Mouse (Mus musculus) ES-Bruce4 (cell line): ENCODE results near the gene Slc22a6. TPM values are rescaled to one million over a fixed set of nuclear protein-coding genes. Genes with fewer than 3 reads are reported as not detected.

ENCODE experiments used
- H3K27ac ChIP-seq: 2 replicates; pipeline ENCODE4 v1.5.1; 2012; ENCODE audit warnings: low read length, inconsistent platforms; ENCODE audit not compliant: insufficient read depth
- H3K27me3 ChIP-seq: 2 replicates; pipeline ENCODE4 v1.6.1; 2012; ENCODE audit warnings: mild to moderate bottlenecking, low read length, inconsistent platforms; ENCODE audit not compliant: control insufficient read depth, poor library complexity, insufficient read depth, severe bottlenecking
- H3K36me3 ChIP-seq: 2 replicates; pipeline ENCODE4 v1.6.1; 2012; ENCODE audit warnings: inconsistent platforms, mild to moderate bottlenecking, low read length, moderate library complexity; ENCODE audit not compliant: control insufficient read depth, poor library complexity, insufficient read depth, severe bottlenecking
- H3K4me1 ChIP-seq: one replicate; pipeline ENCODE4 v1.8.1; 2011; ENCODE audit warnings: low read length; ENCODE audit not compliant: control insufficient read depth, insufficient read depth
- H3K4me3 ChIP-seq: 2 replicates; pipeline ENCODE4 v1.5.1; 2011; ENCODE audit warnings: low read depth, mild to moderate bottlenecking, low read length
- H3K9ac ChIP-seq: 2 replicates; pipeline ENCODE4 v1.6.1; 2012; ENCODE audit warnings: low read depth, mild to moderate bottlenecking, inconsistent platforms; ENCODE audit not compliant: poor library complexity, severe bottlenecking
- H3K9me3 ChIP-seq: replicated peaks from 2 replicates; pipeline ENCODE4 v1.6.1; 2012; ENCODE audit warnings: mild to moderate bottlenecking, low read length, inconsistent platforms; ENCODE audit not compliant: control insufficient read depth, poor library complexity, insufficient read depth, severe bottlenecking
- CTCF ChIP-seq: IDR thresholded peaks from one replicate; pipeline ENCODE4 v1.8.1; 2011; ENCODE audit warnings: low read depth, low read length
- EP300 ChIP-seq: IDR thresholded peaks from 2 replicates; pipeline ENCODE4 v1.6.1; 2011; ENCODE audit warnings: low read depth, low read length; ENCODE audit not compliant: insufficient read depth
- POLR2A ChIP-seq: IDR thresholded peaks from one replicate; pipeline ENCODE4 v1.8.1; 2011; ENCODE audit warnings: low read length; ENCODE audit not compliant: insufficient read depth
- polyA plus RNA-seq: library from polyadenylated mRNA; stranded (reverse); fragments of >200 nt; gene quantifications from 2 replicates; pipeline ENCODE4 v1.2.4, GENCODE M21; 2011; ENCODE audit warnings: low read depth; ENCODE audit not compliant: missing spikeins, insufficient read depth, insufficient read length

Gene Slc22a6
- polyA plus RNA-seq, 1 experiment, result not detected

DNA sequence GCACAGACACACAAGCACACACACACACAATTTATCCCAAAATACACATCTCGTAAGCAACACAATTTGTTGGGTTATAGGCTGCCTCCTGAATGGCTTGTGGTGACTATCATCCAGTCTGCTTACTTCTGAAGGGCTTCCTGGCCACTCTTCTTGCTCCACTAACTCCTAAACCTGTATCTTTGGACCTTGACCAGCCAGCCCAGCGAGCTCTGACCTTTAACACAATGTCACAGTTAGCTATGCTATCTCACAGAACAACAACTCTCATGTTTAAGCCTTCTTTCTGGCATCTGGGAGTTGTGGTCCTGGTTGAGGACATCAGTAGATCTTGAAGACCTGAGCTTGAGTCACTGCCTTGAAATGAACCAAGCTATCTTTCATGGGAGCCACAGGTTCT is 18.6 kb upstream of the Slc22a6 start:
- Histone ChIP-seq H3K36me3 (no peaks in the 10 kb centered on the region), H3K4me1 (no peaks in the 10 kb centered on the region), H3K9me3 (no peaks in the 10 kb centered on the region), H3K4me3 (no peak overlapping the region), H3K9ac (no peak overlapping the region), H3K27ac (no peak overlapping the region), H3K27me3 (no peaks in the 10 kb centered on the region)
- TF ChIP-seq EP300, result no peak
- TF ChIP-seq CTCF, result no peak
- no peak for TF ChIP-seq POLR2A

DNA sequence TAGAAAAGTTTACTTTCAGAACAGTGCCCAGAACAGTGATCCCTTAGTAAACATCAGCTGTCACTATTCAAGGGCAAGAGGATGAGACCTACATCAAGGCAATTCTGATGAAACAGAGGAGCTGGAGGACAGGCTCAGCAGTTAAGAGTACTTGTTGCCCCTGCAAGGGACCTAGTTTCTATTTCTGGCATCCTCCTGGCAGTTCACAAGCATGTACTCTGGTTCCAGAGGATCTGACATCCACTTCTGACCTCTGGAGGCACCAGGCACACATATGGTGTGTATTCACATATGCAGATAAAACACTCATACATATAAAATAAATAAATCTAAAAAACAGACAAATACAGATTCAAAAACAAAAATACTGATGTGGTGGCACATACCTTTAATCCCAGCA is 15.9 kb upstream of the Slc22a6 start:
- Histone ChIP-seq H3K9ac (no peak overlapping the region), H3K27ac (no peak overlapping the region), H3K36me3 (no peaks in the 10 kb centered on the region), H3K27me3 (no peaks in the 10 kb centered on the region), H3K9me3 (no peaks in the 10 kb centered on the region), H3K4me1 (no peaks in the 10 kb centered on the region), H3K4me3 (no peak overlapping the region)
- no peak for TF ChIP-seq POLR2A
- no peak for TF ChIP-seq EP300
- no peak for TF ChIP-seq CTCF

DNA sequence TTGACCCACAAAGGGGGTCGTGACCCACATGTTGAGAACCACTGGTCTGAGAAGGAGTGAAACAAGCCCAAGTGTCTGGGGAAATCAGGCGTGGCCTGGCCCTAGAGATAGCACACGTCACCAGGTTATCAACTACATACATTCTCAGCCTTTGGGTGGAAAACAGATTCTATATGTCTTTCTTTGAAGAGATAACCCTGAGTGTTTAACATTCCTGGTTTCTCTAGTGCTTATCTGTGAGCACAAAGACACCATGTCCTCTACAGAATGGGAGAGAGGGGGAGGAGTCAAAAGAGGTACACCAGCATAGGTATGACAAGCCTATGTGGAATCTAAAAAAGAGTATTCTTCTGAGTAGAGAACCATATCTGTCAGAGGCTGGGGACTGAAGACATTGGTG is 14.9 kb upstream of the Slc22a6 start:
- no peak overlapping the region for H3K27ac ChIP-seq
- no peaks in the 10 kb centered on the region for H3K27me3 ChIP-seq
- no peak overlapping the region for H3K9ac ChIP-seq
- no peak for TF ChIP-seq POLR2A
- no peak for TF ChIP-seq EP300
- TF ChIP-seq CTCF, result no peak
- H3K4me3 ChIP-seq, result no peak overlapping the region
- H3K9me3 ChIP-seq, result no peaks in the 10 kb centered on the region
- H3K36me3 ChIP-seq, result no peaks in the 10 kb centered on the region
- H3K4me1 ChIP-seq, result no peaks in the 10 kb centered on the region

DNA sequence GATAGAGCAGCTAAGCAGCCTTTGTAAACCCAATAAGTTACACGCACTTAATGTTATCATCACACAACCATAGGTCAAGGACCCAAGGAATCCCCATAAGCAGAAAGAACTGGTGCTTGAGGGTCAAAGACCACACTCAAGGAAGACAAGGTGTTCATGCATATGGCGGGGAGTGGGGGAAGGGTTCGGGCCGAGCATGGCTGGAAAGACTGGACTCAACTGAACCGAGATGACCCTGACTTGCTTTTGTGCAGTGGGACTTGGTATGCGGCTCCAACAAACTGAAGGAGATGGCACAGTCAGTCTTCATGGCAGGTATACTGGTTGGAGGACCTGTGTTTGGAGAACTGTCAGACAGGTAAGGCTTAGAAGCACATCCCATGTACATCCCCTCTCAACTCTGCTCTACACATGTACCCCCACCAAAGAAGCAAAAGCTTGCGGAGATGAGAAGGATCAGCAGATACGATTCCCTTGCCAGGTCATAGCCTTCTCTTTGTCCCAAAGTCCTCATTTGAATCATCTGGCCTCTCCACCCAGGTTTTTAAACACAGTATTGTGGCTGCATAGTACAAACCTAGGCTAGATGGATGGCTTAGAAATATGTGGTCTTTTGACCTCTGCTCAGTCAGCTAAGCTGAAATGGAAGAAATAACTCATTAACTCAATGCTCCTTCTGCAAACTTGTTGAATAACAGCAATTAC is 13.2 kb upstream of the Slc22a6 start:
- Histone ChIP-seq H3K4me3 (no peak overlapping the region), H3K9ac (no peak overlapping the region), H3K9me3 (no peaks in the 10 kb centered on the region), H3K27ac (no peak overlapping the region), H3K4me1 (no peaks in the 10 kb centered on the region), H3K36me3 (no peaks in the 10 kb centered on the region), H3K27me3 (no peaks in the 10 kb centered on the region)
- TF ChIP-seq POLR2A (no peak), CTCF (no peak), EP300 (no peak)

DNA sequence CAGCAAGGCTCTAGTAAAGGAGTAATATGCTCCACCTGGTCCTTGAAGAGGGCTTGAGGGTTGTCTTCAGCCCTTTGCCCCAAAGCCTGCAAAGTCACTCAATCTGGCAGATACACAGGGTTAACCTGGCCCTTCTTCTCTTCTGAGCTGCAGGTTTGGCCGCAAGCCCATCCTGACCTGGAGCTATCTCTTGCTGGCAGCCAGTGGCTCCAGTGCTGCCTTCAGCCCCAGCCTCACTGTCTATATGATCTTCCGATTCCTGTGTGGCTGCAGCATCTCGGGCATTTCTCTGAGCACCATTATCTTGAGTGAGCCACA is 12.6 kb upstream of the Slc22a6 start:
- Histone ChIP-seq H3K27me3 (no peaks in the 10 kb centered on the region), H3K4me1 (no peaks in the 10 kb centered on the region), H3K9me3 (no peaks in the 10 kb centered on the region), H3K9ac (no peak overlapping the region), H3K36me3 (no peaks in the 10 kb centered on the region), H3K4me3 (no peak overlapping the region), H3K27ac (no peak overlapping the region)
- TF ChIP-seq POLR2A, result no peak
- TF ChIP-seq CTCF, result no peak
- TF ChIP-seq EP300, result no peak

DNA sequence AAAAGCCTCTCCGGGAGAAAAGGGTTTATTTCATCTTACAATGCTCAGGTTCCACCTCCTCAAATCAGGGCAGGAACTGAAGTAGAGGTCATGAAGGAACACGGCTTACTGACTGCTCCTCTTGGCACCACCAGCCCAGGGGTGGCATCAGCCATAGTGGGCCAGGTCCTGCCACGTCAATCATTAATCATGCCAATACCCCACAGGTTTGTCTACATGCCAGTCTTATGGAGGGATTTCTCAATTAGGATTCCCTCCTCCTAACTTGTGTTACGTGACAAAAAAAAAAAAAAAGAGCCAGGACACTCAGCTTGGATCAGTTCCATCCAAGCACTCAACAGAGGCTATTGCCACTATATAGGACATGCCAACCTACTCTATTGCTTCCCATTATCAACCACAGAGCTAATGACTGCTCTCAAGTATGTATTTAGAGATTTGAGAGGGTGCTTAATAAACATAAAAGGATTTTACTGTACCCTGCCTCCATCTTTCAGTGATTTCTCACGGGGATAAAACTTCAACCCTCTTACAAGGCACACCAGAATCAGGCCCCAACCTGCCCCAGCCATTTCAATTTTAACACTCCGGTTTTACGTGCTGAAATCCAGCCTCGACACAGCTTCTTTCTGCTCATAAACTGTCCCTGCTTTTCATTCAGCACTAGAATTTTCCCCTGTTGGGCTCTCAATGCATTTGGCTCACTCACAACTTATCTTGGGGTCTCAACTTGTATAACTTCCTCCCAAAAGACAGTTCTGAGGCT is 6.3 kb upstream of the Slc22a6 start:
- Histone ChIP-seq H3K4me1 (no peaks in the 10 kb centered on the region), H3K9ac (no peak overlapping the region), H3K27me3 (no peaks in the 10 kb centered on the region), H3K36me3 (no peaks in the 10 kb centered on the region), H3K27ac (no peak overlapping the region), H3K4me3 (no peak overlapping the region), H3K9me3 (no peaks in the 10 kb centered on the region)
- no peak for TF ChIP-seq CTCF
- TF ChIP-seq POLR2A, result no peak
- TF ChIP-seq EP300, result no peak
